Mouse (Mus musculus): ENCODE measurements around the gene Cdk5rap3. TPM values are rescaled to one million over a fixed set of nuclear protein-coding genes. Genes with fewer than 3 reads are reported as not detected.
A peak's percentile ranks its signal among the peaks of the same experiment; 100 is the strongest.

The Cdk5rap3 gene
- polyA plus RNA-seq, 1 experiment from 2014 or later = 90.1 TPM

DNA sequence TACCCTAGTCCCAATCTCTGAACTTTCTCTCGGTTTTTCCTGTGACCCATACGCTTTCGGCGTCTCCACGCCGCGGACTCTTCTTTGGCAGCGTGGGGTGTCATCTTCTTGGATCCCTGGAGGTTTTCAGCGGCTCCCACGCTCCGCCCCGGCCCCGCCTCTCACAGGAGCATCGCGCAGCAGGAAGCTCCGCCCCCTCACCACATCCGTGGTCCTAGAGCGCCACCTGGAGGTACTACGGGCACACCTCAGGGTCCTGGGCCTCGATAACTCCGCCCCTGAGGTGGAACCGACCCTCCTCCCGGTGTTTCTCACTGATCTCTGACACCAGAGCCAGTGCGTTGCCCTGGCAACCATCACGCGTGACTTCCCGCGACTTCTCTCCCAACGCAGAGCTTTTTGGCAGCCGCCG is 54.4 kb downstream of the Cdk5rap3 start:
- DNase-seq (ENCODE audit: low spot score) = peak; percentile 96
- Histone ChIP-seq H3K36me3 (replicated peaks) (no peaks in the 10 kb centered on the region), H3K9me3 (no peaks in the 10 kb centered on the region), H3K27ac (replicated peaks) (0 out of 2 replicates have a peak overlapping the region, but pooled peaks have one; percentile 40), H3K4me1 (peaks cover 41% of the 10 kb centered on the region), H3K4me3 (peak overlapping the region; percentile 60), H3K27me3 (replicated peaks; ENCODE audit: low read depth, poor library complexity, severe bottlenecking) (peaks cover 4% of the 10 kb centered on the region; the same call in 1 of the 2 replicates)
- WGBS = under 1% methylated on average over 31 of the region's 31 CpGs

DNA sequence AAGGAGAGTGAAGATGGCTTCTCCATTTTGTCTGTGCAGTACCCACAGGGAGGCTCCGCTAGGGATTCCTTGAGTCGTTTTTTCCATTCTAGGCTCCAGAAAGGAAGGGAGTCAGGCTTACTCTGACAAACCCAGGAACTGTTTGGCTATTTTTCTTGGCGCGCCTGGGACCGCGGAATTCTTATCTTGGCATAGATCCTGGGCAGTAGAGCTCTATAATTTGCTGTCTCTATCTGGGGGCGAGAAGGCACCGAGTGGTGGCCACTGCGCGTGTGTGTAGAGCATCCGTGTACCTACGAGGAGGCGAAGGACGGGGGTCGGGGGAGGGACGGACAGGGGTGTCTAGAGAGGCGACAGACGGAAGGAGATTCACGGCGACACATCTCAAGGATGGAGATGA is 54.9 kb downstream of the Cdk5rap3 start:
- H3K27me3 ChIP-seq (replicated peaks; ENCODE audit: low read depth, poor library complexity, severe bottlenecking) = peaks cover 4% of the 10 kb centered on the region; the same call in 1 of the 2 replicates
- peaks cover 41% of the 10 kb centered on the region for H3K4me1 ChIP-seq
- H3K27ac ChIP-seq (replicated peaks) = no peak overlapping the region
- H3K36me3 ChIP-seq (replicated peaks) = no peaks in the 10 kb centered on the region
- 1% methylated on average over 20 of the region's 20 CpGs for WGBS
- DNase-seq (ENCODE audit: low spot score) = no peak
- no peaks in the 10 kb centered on the region for H3K9me3 ChIP-seq
- peak overlapping the region; percentile 60 for H3K4me3 ChIP-seq

DNA sequence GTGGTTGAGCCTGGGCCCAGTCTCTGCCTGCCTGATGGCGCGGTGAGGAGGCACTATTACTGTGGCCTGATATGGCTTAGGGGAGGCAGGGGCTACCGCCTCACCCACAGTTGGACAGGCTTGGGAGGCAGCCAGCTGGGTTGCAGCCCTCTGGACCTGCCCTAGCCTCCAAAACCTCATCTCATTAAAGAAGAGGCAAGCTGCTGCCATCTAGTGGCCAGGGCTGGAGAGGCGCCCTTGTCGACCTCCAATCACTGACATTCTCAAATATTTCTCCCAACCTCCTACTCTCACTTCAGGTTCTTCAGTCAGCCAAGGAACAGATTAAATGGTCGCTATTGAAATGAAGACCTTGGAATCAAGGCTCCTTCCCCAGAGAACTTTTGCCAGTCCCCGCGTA is 55.7 kb downstream of the Cdk5rap3 start:
- Histone ChIP-seq H3K4me1 (peaks cover 41% of the 10 kb centered on the region), H3K4me3 (peak overlapping the region; percentile 60; the same call in 1 of the 2 replicates), H3K27ac (replicated peaks) (no peak overlapping the region), H3K36me3 (replicated peaks) (no peaks in the 10 kb centered on the region), H3K27me3 (replicated peaks; ENCODE audit: low read depth, poor library complexity, severe bottlenecking) (peaks cover 4% of the 10 kb centered on the region; the same call in 1 of the 2 replicates), H3K9me3 (no peaks in the 10 kb centered on the region)
- peak; percentile 86 for DNase-seq (ENCODE audit: low spot score)
- 9% methylated on average over 8 of the region's 8 CpGs for WGBS

DNA sequence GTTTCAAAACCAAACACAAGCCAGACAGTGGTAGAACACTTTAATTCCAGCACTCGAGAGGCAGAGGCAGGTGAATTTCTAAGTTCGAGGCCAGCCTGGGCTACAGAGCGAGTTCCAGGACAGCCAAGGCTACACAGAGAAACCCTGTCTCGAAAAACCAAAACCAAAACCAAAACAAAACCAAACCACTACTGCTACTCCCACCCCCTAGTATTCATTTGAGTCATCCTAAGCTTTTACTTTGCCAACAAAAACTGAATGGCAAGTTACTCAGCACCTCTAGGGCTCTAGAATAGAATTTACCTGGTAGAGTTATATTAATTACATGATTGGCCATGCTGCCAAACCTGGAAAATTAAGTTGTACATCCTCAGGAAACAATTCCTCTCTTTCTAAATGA is 56.7 kb downstream of the Cdk5rap3 start:
- H3K4me1 ChIP-seq = peaks cover 41% of the 10 kb centered on the region
- H3K4me3 ChIP-seq = no peak overlapping the region
- DNase-seq (ENCODE audit: low spot score) = no peak
- no peak overlapping the region for H3K27ac ChIP-seq (replicated peaks)
- no peaks in the 10 kb centered on the region for H3K9me3 ChIP-seq
- H3K36me3 ChIP-seq (replicated peaks) = no peaks in the 10 kb centered on the region
- H3K27me3 ChIP-seq (replicated peaks; ENCODE audit: low read depth, poor library complexity, severe bottlenecking) = peaks cover 4% of the 10 kb centered on the region; the same call in 1 of the 2 replicates
- WGBS = 94% methylated on average over 4 of the region's 4 CpGs

DNA sequence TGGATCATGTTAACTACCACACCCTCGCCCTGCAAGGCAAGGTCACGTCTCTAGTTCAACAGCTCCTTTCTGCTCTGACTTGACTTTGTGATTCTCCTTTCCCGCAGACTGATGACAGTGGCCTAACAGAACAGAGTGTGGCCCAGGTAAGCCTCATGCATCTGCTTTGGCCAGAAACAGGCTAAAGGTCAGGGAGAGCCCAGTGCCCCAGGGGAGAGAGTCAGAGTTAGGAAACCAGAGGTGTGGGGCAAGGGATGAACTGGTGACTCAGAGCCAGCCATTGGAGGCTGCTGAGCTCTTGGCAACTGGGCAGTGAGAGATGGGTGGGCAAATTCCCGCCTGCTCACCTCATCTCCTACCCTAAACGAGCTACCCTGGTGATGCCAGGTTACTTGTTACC is 58.9 kb downstream of the Cdk5rap3 start:
- H3K4me1 ChIP-seq = peaks cover 22% of the 10 kb centered on the region
- no peak for DNase-seq (ENCODE audit: low spot score)
- H3K4me3 ChIP-seq = no peak overlapping the region
- no peak overlapping the region for H3K27ac ChIP-seq (replicated peaks)
- H3K9me3 ChIP-seq = no peaks in the 10 kb centered on the region
- H3K36me3 ChIP-seq (replicated peaks) = no peaks in the 10 kb centered on the region
- H3K27me3 ChIP-seq (replicated peaks; ENCODE audit: low read depth, poor library complexity, severe bottlenecking) = no peaks in the 10 kb centered on the region
- 77% methylated on average over 5 of the region's 5 CpGs for WGBS

Other genes starting within 250 kb of the Cdk5rap3 start
- gene Snx11, start 138.9 kb downstream of the Cdk5rap3 start, polyA plus RNA-seq (2016; fragmentation: Nextera tagmentation; extraction: Ambion mirVana) = 22.4 and 25.5 TPM in 2 replicates
- gene Cbx1, start 127.4 kb downstream of the Cdk5rap3 start, polyA plus RNA-seq (2016; fragmentation: Nextera tagmentation; extraction: Ambion mirVana) = 201 and 213 TPM in 2 replicates
- 65.4 and 69.9 TPM in 2 replicates for gene Nfe2l1, start 86.5 kb downstream of the Cdk5rap3 start, polyA plus RNA-seq (2016; fragmentation: Nextera tagmentation; extraction: Ambion mirVana)
- 36.2 and 37.4 TPM in 2 replicates for gene Copz2, start 66.6 kb downstream of the Cdk5rap3 start, polyA plus RNA-seq (2016; fragmentation: Nextera tagmentation; extraction: Ambion mirVana)
- gene Prr15l, start 11.6 kb upstream of the Cdk5rap3 start, polyA plus RNA-seq (2016; fragmentation: Nextera tagmentation; extraction: Ambion mirVana) = 1.1 and 2.3 TPM in 2 replicates
- gene Pnpo, start 27.5 kb upstream of the Cdk5rap3 start, polyA plus RNA-seq (2016; fragmentation: Nextera tagmentation; extraction: Ambion mirVana) = 32.0 and 34.5 TPM in 2 replicates
- gene Sp2, start 66.5 kb upstream of the Cdk5rap3 start, polyA plus RNA-seq (2016; fragmentation: Nextera tagmentation; extraction: Ambion mirVana) = 27.9 and 30.3 TPM in 2 replicates
- 4.4 and 7.4 TPM in 2 replicates for gene Sp6, start 96.9 kb upstream of the Cdk5rap3 start, polyA plus RNA-seq (2016; fragmentation: Nextera tagmentation; extraction: Ambion mirVana)
- 43.5 and 43.8 TPM in 2 replicates for gene Scrn2, start 113.4 kb upstream of the Cdk5rap3 start, polyA plus RNA-seq (2016; fragmentation: Nextera tagmentation; extraction: Ambion mirVana)
- gene Lrrc46, start 124.9 kb upstream of the Cdk5rap3 start, polyA plus RNA-seq (2016; fragmentation: Nextera tagmentation; extraction: Ambion mirVana) = 1.2 TPM in 2 replicates
- gene Mrpl10, start 125.1 kb upstream of the Cdk5rap3 start, polyA plus RNA-seq (2016; fragmentation: Nextera tagmentation; extraction: Ambion mirVana) = 86.6 and 89.9 TPM in 2 replicates
- gene Osbpl7, start 134.1 kb upstream of the Cdk5rap3 start, polyA plus RNA-seq (2016; fragmentation: Nextera tagmentation; extraction: Ambion mirVana) = 9.7 and 10.0 TPM in 2 replicates
- 0.11 and 0.17 TPM in 2 replicates for gene Tbx21, start 198.8 kb upstream of the Cdk5rap3 start, polyA plus RNA-seq (2016; fragmentation: Nextera tagmentation; extraction: Ambion mirVana)
- gene Tbkbp1, start 235.0 kb upstream of the Cdk5rap3 start, polyA plus RNA-seq (2016; fragmentation: Nextera tagmentation; extraction: Ambion mirVana) = 4.7 and 5.1 TPM in 2 replicates

All from embryonic facial prominence, embryonic 10.5 days (tissue).